Mouse (Mus musculus) left cerebral cortex, adult 9 months (tissue): ENCODE data around the gene Axl.
A peak's percentile ranks its signal among the peaks of the same experiment; 100 is the strongest.

Source experiments
- DNase-seq, 2 experiments: peaks; one replicate each; pipeline ENCODE4 v3.0.0; 2022; ENCODE audit warnings: low spot score in 2 of 2

The Axl gene

DNA sequence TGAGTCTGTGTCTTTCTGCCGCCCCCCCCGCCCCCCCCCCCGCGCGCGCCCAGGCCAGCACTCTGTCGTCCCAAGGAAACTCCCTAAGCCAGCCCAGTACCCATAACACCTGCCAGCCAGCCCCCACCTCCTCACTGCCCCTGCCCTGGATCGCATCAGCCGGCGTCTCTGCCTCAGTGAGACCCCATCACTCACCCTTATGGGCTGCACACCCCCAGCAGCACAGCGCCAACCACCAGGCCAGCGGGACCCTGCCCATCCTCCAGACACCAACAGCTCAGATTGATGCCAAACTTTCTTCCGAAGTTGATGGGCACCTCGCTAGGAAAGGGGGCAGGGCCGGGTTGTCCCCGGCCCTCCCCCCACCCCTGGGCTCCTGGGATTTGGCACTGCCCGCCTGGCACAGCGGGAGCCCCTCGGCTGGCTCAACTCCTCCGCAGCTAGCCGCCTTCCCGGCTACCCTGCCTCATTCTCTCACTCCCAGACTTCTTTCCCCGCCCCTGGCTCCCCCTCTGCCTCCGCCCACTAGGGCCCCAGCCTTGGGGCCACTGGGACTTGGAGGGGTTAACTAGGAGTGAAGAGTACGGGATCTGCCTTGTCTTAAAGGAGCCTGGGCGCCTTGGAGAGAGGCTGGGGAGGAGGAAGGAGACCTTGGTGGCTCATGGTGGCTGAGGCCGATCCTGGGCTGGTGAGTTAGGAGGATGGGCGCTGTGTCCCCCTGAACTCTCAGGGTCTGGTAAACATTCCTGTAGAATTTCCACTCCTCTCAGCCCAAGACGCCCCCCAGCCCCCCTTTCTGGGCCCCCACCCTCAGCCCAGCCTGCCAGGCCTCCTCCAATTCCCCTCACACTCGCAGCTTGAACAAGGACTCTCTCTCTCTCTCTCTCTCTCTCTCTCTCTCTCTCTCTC is at the start of gene Axl:
Gene Axl, minus strand, starts transcription at position 486 of the 909 bp plus-strand sequence.
- DNase-seq: peak in 1 of 2 experiments; percentile 44

DNA sequence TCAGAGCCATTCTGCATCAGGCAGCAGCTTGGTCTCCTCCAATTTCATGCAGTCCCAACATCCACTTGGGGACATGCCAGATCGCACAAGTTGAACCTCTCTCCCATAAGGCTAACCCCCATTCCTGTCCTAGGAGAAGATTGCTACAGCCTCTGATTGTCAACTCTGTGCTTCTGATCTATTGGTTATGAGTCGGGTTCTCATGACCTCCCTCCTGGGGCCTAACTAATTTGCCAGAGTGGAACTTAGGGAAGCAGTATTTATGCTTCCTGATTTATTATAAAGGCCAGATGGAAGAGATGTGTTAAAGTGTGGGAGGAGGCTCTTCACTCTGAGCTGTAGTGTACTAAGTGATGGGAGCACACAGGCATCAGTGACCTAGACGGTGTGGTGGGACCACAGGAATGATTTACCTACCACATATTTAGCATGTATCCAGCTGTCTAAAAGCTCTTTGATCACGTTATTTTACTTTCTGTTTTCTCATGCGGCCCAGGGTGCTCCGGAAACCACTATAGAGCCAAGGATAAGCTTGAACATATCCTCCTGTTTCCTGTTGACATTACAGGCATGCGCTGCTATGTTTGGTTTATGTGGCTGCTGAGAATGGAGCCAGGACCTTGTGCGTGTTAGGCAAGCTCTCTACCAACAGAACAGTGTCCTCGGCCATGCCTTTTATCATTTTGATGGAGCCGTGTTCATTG is 46.8 kb upstream of the Axl start:
- DNase-seq: no peak

- no peak for DNase-seq
These were observed 43.3 kb upstream of the Axl start for GRCm38 (mm10) chr7:25831557-25832530.

DNA sequence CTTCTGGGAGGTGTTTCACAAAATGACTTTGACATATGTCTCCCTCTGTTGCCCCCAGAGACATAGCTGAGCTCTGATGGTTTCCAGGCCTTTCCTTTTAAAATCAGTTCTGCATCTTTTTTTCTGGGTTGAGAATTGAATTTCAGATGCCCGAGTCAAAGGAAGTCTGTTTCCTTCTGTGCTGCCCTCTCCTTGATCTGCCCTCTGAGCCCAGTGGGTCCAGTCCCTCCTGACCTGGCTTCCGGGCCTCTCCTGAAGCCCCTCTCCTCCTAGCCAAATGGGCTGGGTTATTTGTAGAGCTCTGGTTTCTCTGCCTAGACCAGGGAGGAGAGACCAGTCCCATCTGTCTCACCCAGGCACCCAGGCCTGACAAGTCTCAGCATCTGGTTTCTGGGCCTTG is 41.7 kb upstream of the Axl start:
- no peak for DNase-seq

GRCm38 (mm10) chr7:25827199-25827598 is 38.7 kb upstream of the Axl start:
- no peak for DNase-seq

GRCm38 (mm10) chr7:25826029-25826428 is 37.5 kb upstream of the Axl start:
- DNase-seq: no peak

GRCm38 (mm10) chr7:25825043-25825442 is 36.5 kb upstream of the Axl start:
- no peak for DNase-seq

DNA sequence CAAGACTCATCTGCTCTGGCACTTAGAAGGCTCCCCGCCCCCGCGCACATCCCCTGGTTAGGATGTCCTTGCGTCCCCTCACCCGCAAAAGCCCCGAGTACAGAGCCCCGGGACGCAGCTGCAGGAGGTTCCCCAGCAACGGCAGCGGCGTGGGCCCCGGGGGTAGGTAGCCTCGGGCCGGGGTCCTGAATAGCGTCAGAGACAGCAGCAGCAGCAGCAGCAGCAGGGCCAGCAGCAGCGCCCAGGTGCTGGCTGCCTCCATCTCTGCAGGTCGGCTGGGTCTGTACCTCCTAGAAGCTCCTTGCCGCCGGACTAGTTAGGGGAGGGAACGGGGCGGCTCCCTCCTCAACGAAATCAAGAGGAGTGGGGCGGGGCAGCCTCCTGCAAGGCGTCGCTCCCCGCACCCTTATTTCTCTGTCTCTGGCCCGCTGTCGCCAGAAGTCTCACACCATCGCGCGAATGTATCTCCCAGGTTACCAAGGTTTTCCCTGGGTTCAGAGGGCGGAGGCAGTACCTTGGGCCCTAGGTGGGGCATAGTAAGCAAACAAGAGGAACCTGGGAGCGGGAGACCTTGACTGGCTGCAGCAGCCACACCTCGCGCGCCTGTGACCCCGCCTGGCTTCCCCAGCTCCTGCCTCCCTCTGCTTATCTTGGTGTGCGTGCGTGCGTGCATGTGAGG is 27.9 kb upstream of the Axl start, which contains the start of gene Cyp2s1:
Gene Cyp2s1, minus strand, starts transcription at position 673 of the 679 bp plus-strand sequence.
- DNase-seq: no peak

GRCm38 (mm10) chr7:25815571-25815970 is 27.1 kb upstream of the Axl start:
- DNase-seq: no peak

DNA sequence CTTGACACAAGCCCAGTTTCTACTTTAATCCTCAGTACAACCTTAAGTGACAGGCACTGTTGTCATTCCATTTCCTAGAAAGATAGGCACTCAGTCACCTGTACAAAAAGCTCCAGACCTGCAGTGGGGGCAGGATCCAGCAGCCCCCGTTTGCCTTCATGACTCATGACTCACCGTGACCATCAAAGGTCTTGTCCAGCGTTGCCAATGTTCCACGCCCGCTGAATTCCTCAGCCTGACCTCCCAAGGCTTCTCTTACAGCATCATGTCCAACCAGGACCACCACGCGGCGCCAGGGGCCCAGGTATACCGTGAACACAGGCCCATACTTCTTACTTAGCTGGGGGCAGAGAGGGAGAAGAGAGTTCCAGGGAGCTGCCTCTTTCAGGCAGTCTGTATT is 26.2 kb upstream of the Axl start:
- DNase-seq: no peak

DNA sequence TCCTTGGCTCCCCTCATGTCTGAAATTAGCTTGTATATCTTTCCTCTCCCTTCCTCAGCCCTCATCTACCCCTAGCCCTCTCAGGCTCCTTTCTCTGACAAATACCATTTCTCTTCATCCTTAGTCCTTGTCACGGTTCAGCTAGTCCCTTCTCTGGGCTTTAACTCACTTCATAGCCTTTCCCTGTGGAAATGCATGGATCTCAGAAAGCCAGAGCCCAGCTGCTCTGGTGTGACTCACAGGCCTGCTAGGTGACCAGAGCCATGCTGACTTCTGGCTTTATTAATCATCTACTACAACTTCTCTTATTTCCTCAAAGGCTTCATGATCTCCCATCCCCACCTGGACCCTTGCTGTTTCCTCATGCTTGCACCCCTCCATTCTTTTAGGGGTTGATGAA is 23.7 kb upstream of the Axl start:
- DNase-seq: no peak

DNA sequence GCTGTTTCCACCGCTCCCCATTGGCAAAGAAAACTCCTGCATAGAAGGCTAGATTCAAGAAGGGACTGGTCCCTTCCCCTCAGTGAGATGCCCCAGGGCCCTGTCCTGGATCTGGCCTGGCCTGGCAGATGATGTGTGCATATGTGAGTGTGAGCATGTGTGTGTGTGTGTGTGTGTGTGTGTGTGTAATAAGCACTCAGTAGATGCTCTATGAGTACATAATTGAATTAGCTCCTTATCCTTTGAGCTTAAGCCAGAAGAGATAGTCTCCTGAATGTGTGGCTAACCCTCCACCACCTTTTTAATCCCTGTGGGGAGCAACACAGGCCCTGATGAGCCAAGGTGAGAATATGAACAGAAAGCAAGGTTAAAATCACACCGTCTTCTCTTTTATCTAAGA is 23.2 kb upstream of the Axl start:
- DNase-seq: no peak

DNA sequence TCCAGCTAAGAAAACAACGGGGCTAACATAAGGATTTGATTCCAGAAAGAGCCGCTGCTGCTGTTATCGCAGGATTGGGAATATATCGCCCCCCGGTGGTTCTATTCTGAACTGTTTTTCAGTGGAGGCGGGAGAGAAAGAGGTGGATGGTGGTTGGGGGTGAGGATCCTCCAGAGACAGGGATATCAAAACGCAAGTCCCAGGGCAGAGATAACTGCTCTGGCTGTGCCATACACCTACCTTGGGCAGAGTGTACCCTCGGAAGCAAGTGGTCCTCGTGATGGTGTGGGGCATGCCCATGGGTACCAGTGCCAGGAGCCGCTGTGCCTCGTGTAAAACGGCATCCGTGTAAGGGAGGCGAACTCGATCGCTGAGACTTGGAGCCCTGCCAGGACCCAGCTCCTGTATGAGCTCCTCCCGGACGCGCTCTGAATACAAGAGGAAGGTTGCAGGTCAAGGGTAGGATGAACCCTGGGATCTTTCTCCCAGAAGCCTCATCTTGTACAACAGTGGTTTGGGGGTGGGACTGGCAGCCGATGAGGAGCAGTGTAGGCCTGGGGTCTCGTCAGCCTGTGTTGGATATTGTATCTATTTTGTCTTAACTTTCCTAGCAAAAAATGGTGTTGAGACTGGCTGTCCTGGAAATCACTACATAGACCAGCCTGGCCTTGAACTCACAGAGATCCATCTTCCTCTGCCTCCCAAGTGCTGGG is 17.3 kb upstream of the Axl start:
- peak; percentile 32 to 84 for DNase-seq

DNA sequence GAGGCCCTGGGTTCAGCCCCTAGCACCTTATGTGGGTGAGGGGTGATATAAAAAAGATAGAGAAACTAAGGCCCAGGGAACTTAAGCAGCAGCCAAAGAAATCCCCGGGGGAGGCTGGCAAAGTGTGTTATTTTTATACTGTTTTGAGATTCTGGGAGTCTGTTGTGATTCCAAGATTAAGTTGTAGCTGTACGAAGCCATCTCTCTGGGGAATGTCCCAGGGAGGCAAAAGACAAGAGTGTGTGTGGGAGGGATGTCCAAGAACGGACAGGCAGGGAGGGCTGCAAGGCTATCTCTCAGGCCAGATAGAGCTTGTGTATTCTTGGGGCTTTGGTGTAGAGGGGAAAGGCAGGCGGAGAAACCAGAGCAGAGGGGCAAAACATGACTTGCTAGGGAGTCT is 16.3 kb upstream of the Axl start:
- no peak for DNase-seq

GRCm38 (mm10) chr7:25803460-25803859 is 15.0 kb upstream of the Axl start:
- DNase-seq: no peak

- DNase-seq: no peak
These were observed 14.0 kb upstream of the Axl start for GRCm38 (mm10) chr7:25802241-25803125.

GRCm38 (mm10) chr7:25801031-25801430 is 12.5 kb upstream of the Axl start:
- DNase-seq: no peak

GRCm38 (mm10) chr7:25799369-25799768 is 10.9 kb upstream of the Axl start:
- DNase-seq: no peak

- DNase-seq: no peak
These were observed 10.0 kb upstream of the Axl start for GRCm38 (mm10) chr7:25798540-25798939.

DNA sequence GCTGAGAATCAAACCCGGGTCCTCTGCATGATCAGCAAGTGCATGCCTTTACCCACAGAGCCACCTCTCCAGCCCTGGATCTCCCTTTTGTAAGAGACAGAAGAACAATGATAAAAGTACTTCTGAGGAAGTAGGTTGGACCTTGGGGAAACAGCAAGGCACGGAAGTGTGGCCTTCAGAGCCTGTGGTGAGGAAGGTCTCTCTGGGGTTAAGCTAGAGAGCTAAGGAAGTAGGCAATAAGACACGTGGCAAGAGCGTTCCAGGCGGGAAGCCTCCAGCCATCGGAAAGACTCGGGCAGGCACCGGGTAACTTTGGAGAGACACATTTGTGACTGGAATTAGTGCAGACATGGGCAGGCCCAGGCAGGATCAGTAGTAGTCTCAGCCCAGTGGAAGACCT is 6.3 kb upstream of the Axl start:
- DNase-seq: no peak
